Mouse (Mus musculus): Measurements from ENCODE around the gene Meig1. TPM values are rescaled to one million over a fixed set of nuclear protein-coding genes. Genes with fewer than 3 reads are reported as not detected.
"Not testable (repeated sequence)": the region's sequence is repeated elsewhere in the genome, so short reads cannot be mapped to it uniquely, and the experiment has no call there.

Gene Meig1
- polyA plus RNA-seq, 1 experiment from 2014 or later, result not detected

- Histone ChIP-seq H3K4me2 (ENCODE audit: low read depth, low read length) (peak overlapping the region; percentile 92), H3K36me3 (ENCODE audit: control insufficient read depth, insufficient read depth) (no peaks in the 10 kb centered on the region), H3K27me3 (ENCODE audit: control insufficient read depth, insufficient read depth, low read depth, low read length) (no peaks in the 10 kb centered on the region), H3K4me1 (ENCODE audit: control insufficient read depth, low read depth, low read length) (peaks cover 5% of the 10 kb centered on the region), H3K9me3 (replicated peaks; ENCODE audit: control insufficient read depth, low read length) (no peaks in the 10 kb centered on the region), H3K27ac (ENCODE audit: low read length) (peak overlapping the region; percentile 18), H3K4me3 (ENCODE audit: low read depth, low read length) (peak overlapping the region; percentile 87), H3K9ac (ENCODE audit: low read depth, low read length) (peak overlapping the region; percentile 73)
- ATAC-seq (ENCODE audit: low read depth), result no peak
- under 1% methylated on average over 10 of the region's 10 CpGs for WGBS (ENCODE audit: insufficient replicate concordance)
Measured at GRCm38 (mm10) chr2:3424579-3424910, 2.1 kb upstream of the Meig1 start.

DNA sequence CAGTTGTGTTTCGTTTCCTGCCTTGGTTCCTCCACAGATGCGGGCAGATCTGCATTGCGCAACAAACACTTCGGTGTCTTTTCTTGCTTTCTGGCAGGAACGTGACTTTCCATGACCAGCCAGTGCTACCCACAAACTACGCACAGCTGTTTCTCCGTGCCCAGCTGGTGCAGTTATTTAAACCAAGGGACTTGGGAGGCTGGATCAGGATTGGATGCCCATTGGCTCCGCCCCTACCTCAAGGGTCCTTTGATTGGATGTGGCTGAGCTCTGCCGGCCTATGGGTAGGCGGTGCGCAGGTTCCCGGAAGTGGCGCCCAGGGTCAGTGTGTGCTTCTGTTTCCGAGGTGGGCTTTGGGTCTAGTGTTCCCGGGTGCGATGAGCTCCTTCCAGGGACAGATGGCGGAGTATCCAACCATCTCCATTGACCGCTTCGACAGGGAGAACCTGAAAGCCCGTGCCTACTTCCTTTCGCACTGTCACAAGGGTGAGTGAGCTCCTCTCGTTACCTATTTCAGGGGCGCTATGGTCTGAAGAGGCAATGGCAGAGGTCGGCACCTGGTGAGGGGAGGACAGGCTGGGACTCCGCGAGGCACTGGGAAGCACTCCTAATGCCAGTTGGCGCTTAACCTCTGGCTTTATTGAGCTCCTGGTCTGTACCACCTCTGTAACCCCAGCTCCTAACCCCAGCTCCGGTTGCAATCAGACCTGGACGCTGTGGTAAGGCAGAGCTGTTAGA is 1.6 kb upstream of the Meig1 start, which contains the start of gene Dclre1c:
Dclre1c (plus strand) TSS at position 291 of the 738 bp plus-strand sequence.
- Histone ChIP-seq H3K27me3 (ENCODE audit: control insufficient read depth, insufficient read depth, low read depth, low read length) (no peaks in the 10 kb centered on the region), H3K4me2 (ENCODE audit: low read depth, low read length) (peak within 1 kb of the TSS; percentile 92), H3K36me3 (ENCODE audit: control insufficient read depth, insufficient read depth) (no peaks in the 10 kb centered on the region), H3K4me1 (ENCODE audit: control insufficient read depth, low read depth, low read length) (peaks cover 5% of the 10 kb centered on the region), H3K9ac (ENCODE audit: low read depth, low read length) (peak within 1 kb of the TSS; percentile 73), H3K4me3 (ENCODE audit: low read depth, low read length) (peak within 1 kb of the TSS; percentile 87), H3K27ac (ENCODE audit: low read length) (peak within 1 kb of the TSS; percentile 56), H3K9me3 (replicated peaks; ENCODE audit: control insufficient read depth, low read length) (no peaks in the 10 kb centered on the region)
- WGBS (ENCODE audit: insufficient replicate concordance), result under 1% methylated on average over 29 of the region's 29 CpGs
- ATAC-seq (ENCODE audit: low read depth), result peak; percentile 99

- H3K4me3 ChIP-seq (ENCODE audit: low read depth, low read length), result no peak overlapping the region
- no peak overlapping the region for H3K27ac ChIP-seq (ENCODE audit: low read length)
- ATAC-seq (ENCODE audit: low read depth), result no peak
- 69% methylated on average over 4 of the region's 4 CpGs for WGBS (ENCODE audit: insufficient replicate concordance)
- peaks cover 10% of the 10 kb centered on the region for H3K27me3 ChIP-seq (ENCODE audit: control insufficient read depth, insufficient read depth, low read depth, low read length)
- no peaks in the 10 kb centered on the region for H3K36me3 ChIP-seq (ENCODE audit: control insufficient read depth, insufficient read depth)
- H3K4me1 ChIP-seq (ENCODE audit: control insufficient read depth, low read depth, low read length), result peaks cover 9% of the 10 kb centered on the region
- H3K9ac ChIP-seq (ENCODE audit: low read depth, low read length), result no peak overlapping the region
- no peaks in the 10 kb centered on the region for H3K9me3 ChIP-seq (replicated peaks; ENCODE audit: control insufficient read depth, low read length)
- H3K4me2 ChIP-seq (ENCODE audit: low read depth, low read length), result no peak overlapping the region
Measured at GRCm38 (mm10) chr2:3420157-3420556, 2.3 kb downstream of the Meig1 start.

DNA sequence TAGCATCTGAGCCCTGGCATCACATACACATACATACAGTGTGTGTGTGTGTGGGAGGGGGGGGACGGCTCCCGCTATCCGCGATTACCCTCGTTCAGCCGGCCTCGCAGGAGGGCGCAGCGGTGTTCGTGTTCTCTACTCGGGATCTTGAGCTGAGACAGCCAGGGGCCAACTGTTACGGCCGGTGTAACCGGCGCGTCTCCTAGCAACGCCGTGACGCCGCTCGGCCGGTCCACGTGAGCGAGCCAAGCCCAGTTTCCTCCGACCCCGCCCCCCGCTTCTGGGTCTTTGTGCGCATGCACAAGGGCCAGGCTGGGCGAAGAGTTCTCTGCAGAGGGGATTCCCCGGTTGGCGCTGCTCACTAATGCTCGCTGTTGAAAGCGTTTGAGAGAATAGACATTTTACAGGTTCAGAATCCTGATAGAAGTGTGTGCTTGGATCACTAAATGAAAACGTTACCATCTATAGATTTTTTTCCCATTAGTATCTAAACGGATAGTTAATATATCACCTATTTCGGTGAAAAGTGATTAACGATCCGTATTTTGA is 3.5 kb downstream of the Meig1 start:
- 1% methylated on average over 38 of the region's 38 CpGs for WGBS (ENCODE audit: insufficient replicate concordance)
- Histone ChIP-seq H3K4me3 (ENCODE audit: low read depth, low read length) (peak overlapping the region; percentile 53), H3K4me2 (ENCODE audit: low read depth, low read length) (peak overlapping the region; percentile 70), H3K9ac (ENCODE audit: low read depth, low read length) (peak overlapping the region; percentile 25; the same call in 1 of the 2 replicates), H3K9me3 (replicated peaks; ENCODE audit: control insufficient read depth, low read length) (no peaks in the 10 kb centered on the region), H3K4me1 (ENCODE audit: control insufficient read depth, low read depth, low read length) (peaks cover 4% of the 10 kb centered on the region), H3K27me3 (ENCODE audit: control insufficient read depth, insufficient read depth, low read depth, low read length) (peaks cover 10% of the 10 kb centered on the region), H3K27ac (ENCODE audit: low read length) (no peak overlapping the region), H3K36me3 (ENCODE audit: control insufficient read depth, insufficient read depth) (no peaks in the 10 kb centered on the region)
- ATAC-seq (ENCODE audit: low read depth), result peak; percentile 85

DNA sequence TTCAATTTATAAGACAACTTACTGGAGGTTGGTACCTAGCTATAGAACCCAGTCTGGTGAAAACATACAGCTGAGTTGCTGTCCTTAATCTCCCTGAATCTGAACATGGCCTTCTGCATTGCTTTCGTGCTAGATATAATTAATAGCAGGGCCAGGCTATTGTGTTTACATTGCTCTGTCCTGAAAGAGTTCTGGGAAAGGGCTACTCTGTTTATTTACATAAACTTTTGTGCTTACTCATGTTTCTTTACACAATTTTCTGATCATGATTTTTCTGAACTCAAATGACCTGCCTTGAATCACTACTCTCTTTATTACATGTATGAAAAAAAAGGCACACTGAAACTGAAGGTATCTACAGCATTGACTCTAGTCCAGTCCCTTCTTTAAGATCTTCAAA is 6.8 kb downstream of the Meig1 start:
- ATAC-seq (ENCODE audit: low read depth), result no peak
- no peaks in the 10 kb centered on the region for H3K36me3 ChIP-seq (ENCODE audit: control insufficient read depth, insufficient read depth)
- WGBS (ENCODE audit: insufficient replicate concordance), result 47% methylated on average over 1 of the region's 1 CpGs

GRCm38 (mm10) chr2:3414241-3414640 is 8.2 kb downstream of the Meig1 start:
- Histone ChIP-seq H3K27ac (ENCODE audit: low read length) (no peak overlapping the region), H3K4me3 (ENCODE audit: low read depth, low read length) (no peak overlapping the region), H3K36me3 (ENCODE audit: control insufficient read depth, insufficient read depth) (no peaks in the 10 kb centered on the region), H3K9me3 (replicated peaks; ENCODE audit: control insufficient read depth, low read length) (no peaks in the 10 kb centered on the region), H3K4me2 (ENCODE audit: low read depth, low read length) (no peak overlapping the region), H3K4me1 (ENCODE audit: control insufficient read depth, low read depth, low read length) (peaks cover 4% of the 10 kb centered on the region), H3K9ac (ENCODE audit: low read depth, low read length) (no peak overlapping the region), H3K27me3 (ENCODE audit: control insufficient read depth, insufficient read depth, low read depth, low read length) (peaks cover 10% of the 10 kb centered on the region)
- no peak for ATAC-seq (ENCODE audit: low read depth)
- 33% methylated on average over 4 of the region's 4 CpGs for WGBS (ENCODE audit: insufficient replicate concordance)

More for the DNA sequence above, 6.8 kb downstream of the Meig1 start:
- no peak overlapping the region for H3K27ac ChIP-seq (ENCODE audit: low read length)
- H3K27me3 ChIP-seq (ENCODE audit: control insufficient read depth, insufficient read depth, low read depth, low read length), result peaks cover 10% of the 10 kb centered on the region
- no peak overlapping the region for H3K9ac ChIP-seq (ENCODE audit: low read depth, low read length)
- H3K4me3 ChIP-seq (ENCODE audit: low read depth, low read length), result no peak overlapping the region
- H3K4me2 ChIP-seq (ENCODE audit: low read depth, low read length), result no peak overlapping the region
- peaks cover 4% of the 10 kb centered on the region for H3K4me1 ChIP-seq (ENCODE audit: control insufficient read depth, low read depth, low read length)
- H3K9me3 ChIP-seq (replicated peaks; ENCODE audit: control insufficient read depth, low read length), result no peaks in the 10 kb centered on the region

GRCm38 (mm10) chr2:3407756-3408155 is 14.7 kb downstream of the Meig1 start:
- ATAC-seq (ENCODE audit: low read depth), result no peak
- no peaks in the 10 kb centered on the region for H3K9me3 ChIP-seq (replicated peaks; ENCODE audit: control insufficient read depth, low read length)
- H3K27ac ChIP-seq (ENCODE audit: low read length), result no peak overlapping the region
- H3K9ac ChIP-seq (ENCODE audit: low read depth, low read length), result no peak overlapping the region
- H3K4me3 ChIP-seq (ENCODE audit: low read depth, low read length), result no peak overlapping the region
- H3K4me2 ChIP-seq (ENCODE audit: low read depth, low read length), result no peak overlapping the region
- no peaks in the 10 kb centered on the region for H3K36me3 ChIP-seq (ENCODE audit: control insufficient read depth, insufficient read depth)
- WGBS (ENCODE audit: insufficient replicate concordance), result 40% methylated on average over 7 of the region's 7 CpGs
- H3K4me1 ChIP-seq (ENCODE audit: control insufficient read depth, low read depth, low read length), result no peaks in the 10 kb centered on the region
- H3K27me3 ChIP-seq (ENCODE audit: control insufficient read depth, insufficient read depth, low read depth, low read length), result no peaks in the 10 kb centered on the region

DNA sequence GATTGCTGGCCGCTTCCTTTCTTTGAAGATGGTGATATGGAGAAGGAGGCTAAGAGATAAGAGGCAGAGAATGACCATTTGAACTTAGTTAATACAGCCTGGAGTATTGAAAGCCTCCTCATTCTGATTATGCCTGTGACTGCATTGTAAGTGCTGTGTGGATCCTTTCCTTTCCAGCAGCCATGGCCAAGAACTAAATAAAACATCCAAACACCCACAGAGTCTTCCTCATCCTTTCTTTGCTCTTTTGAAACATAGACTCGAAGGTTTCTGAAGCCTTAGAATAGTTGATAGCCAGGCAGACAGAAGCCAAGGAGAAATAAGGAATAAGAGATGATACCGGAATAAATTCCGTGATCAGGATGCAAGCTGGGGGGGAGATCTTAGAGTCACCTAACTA is 16.5 kb downstream of the Meig1 start:
- ATAC-seq (ENCODE audit: low read depth), result no peak
- WGBS (ENCODE audit: insufficient replicate concordance), result 64% methylated on average over 4 of the region's 4 CpGs
- Histone ChIP-seq H3K4me1 (ENCODE audit: control insufficient read depth, low read depth, low read length) (no peaks in the 10 kb centered on the region), H3K4me3 (ENCODE audit: low read depth, low read length) (no peak overlapping the region), H3K27me3 (ENCODE audit: control insufficient read depth, insufficient read depth, low read depth, low read length) (no peaks in the 10 kb centered on the region), H3K9ac (ENCODE audit: low read depth, low read length) (no peak overlapping the region), H3K9me3 (replicated peaks; ENCODE audit: control insufficient read depth, low read length) (no peaks in the 10 kb centered on the region), H3K27ac (ENCODE audit: low read length) (no peak overlapping the region), H3K4me2 (ENCODE audit: low read depth, low read length) (no peak overlapping the region), H3K36me3 (ENCODE audit: control insufficient read depth, insufficient read depth) (no peaks in the 10 kb centered on the region)

GRCm38 (mm10) chr2:3397110-3397509 is 25.3 kb downstream of the Meig1 start, which contains the start of gene Olah:
Gene Olah, minus strand, starts transcription at chr2:3397210.
- H3K9me3 ChIP-seq (replicated peaks; ENCODE audit: control insufficient read depth, low read length), result not testable (repeated sequence)

More at GRCm38 (mm10) chr2:3397110-3397509, 25.3 kb downstream of the Meig1 start, which contains the start of gene Olah:
- not testable (repeated sequence) for H3K4me2 ChIP-seq (ENCODE audit: low read depth, low read length); ATAC-seq (ENCODE audit: low read depth); H3K9ac ChIP-seq (ENCODE audit: low read depth, low read length); H3K27me3 ChIP-seq (ENCODE audit: control insufficient read depth, insufficient read depth, low read depth, low read length); H3K4me3 ChIP-seq (ENCODE audit: low read depth, low read length); H3K36me3 ChIP-seq (ENCODE audit: control insufficient read depth, insufficient read depth); H3K4me1 ChIP-seq (ENCODE audit: control insufficient read depth, low read depth, low read length); H3K27ac ChIP-seq (ENCODE audit: low read length)
- WGBS (ENCODE audit: insufficient replicate concordance), result 64% methylated on average over 10 of the region's 10 CpGs

All from liver, embryonic 16.5 days (tissue).